Mouse (Mus musculus): ENCODE measurements around the gene Fbxl15.

GRCm38 (mm10) chr19:46310312-46310865, 17.6 kb upstream of the Fbxl15 start:
- TF ChIP-seq TAL1 (IDR thresholded peaks at IDR 0.05; ENCODE audit: low read length) (no peak), GATA1 (IDR thresholded peaks at IDR 0.05; ENCODE audit: low read length) (no peak)

Measured in erythroblast, embryonic 14.5 days (primary cell).